Mouse (Mus musculus) G1E (cell line): ENCODE results near the gene Fhad1.

Source experiments
- CTCF ChIP-seq: IDR thresholded peaks from 2 replicates; pipeline ENCODE4 v1.5.1; 2012; ENCODE audit warnings: low read depth, low read length, inconsistent platforms, mixed read lengths
- GATA1 ChIP-seq: IDR thresholded peaks from 2 replicates; pipeline ENCODE4 v1.6.1; 2012; ENCODE audit warnings: borderline replicate concordance, low read length, inconsistent platforms, mixed read lengths

DNA sequence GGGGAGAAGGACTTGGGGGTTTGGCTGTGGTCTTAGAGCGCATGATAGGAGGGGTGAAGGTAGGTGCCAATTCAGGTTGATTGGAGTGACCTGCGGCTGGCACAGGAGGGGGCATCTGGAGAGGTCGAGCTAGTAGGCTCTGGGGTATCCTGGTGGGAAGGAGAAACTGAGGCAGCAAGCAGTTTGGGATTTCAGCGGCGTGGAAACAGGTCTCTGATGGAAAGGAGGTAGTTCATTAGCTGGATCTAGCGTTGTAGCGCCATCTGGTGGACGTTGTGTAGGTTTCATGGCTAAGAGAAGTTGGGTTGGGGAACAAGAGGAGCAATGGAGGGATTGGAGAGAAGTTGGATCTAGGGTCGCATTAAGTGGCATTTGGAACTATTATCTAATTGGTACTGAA is 161.4 kb downstream of the Fhad1 start:
- TF ChIP-seq CTCF: peak; percentile 39; the same call in 1 of the 2 replicates
- no peak for TF ChIP-seq GATA1
